Mouse (Mus musculus) hindbrain, embryonic 16.5 days (tissue): ENCODE data around the gene Lta. TPM values are rescaled to one million over a fixed set of nuclear protein-coding genes. Genes with fewer than 3 reads are reported as not detected.

Experiments
- ATAC-seq: fragments of 200-750 bp; cut with Nextera tagmentation; 2 replicates; pipeline ENCODE4 v1.8.0; 2017; ENCODE audit warnings: moderate TSS enrichment, moderate library complexity
- H3K27ac ChIP-seq: fragments of 300-500 bp; sonication (generic); 2 replicates; pipeline ENCODE4 v1.5.1; 2014; ENCODE audit warnings: low read depth, mild to moderate bottlenecking, control low read depth, low read length, moderate library complexity
- H3K27me3 ChIP-seq: fragments of 300-500 bp; sonication (generic); replicated peaks from 2 replicates; pipeline ENCODE4 v1.6.1; 2014; ENCODE audit warnings: low read length; ENCODE audit not compliant: control insufficient read depth, insufficient read depth
- H3K36me3 ChIP-seq: fragments of 300-500 bp; sonication (generic); 2 replicates; pipeline ENCODE4 v1.6.1; 2014; ENCODE audit warnings: mild to moderate bottlenecking, low read length, moderate library complexity, mixed read lengths; ENCODE audit not compliant: control insufficient read depth, insufficient read depth
- H3K4me1 ChIP-seq: fragments of 300-500 bp; sonication (generic); 2 replicates; pipeline ENCODE4 v1.6.1; 2014; ENCODE audit warnings: low read depth, low read length; ENCODE audit not compliant: control insufficient read depth, insufficient read depth
- H3K4me2 ChIP-seq: fragments of 300-500 bp; sonication (generic); 2 replicates; pipeline ENCODE4 v1.6.1; 2014; ENCODE audit warnings: mild to moderate bottlenecking, low read length, control low read depth, moderate library complexity
- H3K4me3 ChIP-seq: fragments of 300-500 bp; sonication (generic); 2 replicates; pipeline ENCODE4 v1.5.1; 2014; ENCODE audit warnings: mild to moderate bottlenecking, low read length, control low read depth, moderate library complexity
- H3K9ac ChIP-seq: fragments of 300-500 bp; sonication (generic); 2 replicates; pipeline ENCODE4 v1.6.1; 2014; ENCODE audit warnings: low read depth, mild to moderate bottlenecking, control low read depth, low read length, moderate library complexity
- H3K9me3 ChIP-seq: fragments of 300-500 bp; sonication (generic); 2 replicates; pipeline ENCODE4 v1.6.1; 2014; ENCODE audit warnings: mild to moderate bottlenecking, low read length, moderate library complexity; ENCODE audit not compliant: control insufficient read depth
- WGBS: fragments of 180-500 bp; shearing (Covaris S2); extraction: QIAGEN DNeasy Blood & Tissue Kit; methylation state at CpG from one replicate; pipeline ENCODE4 v1.1.7; 2014; 5-methylcytosine and 5-hydroxymethylcytosine counted together
- polyA plus RNA-seq: library from polyadenylated mRNA; unstranded; fragments of >200 nt; fragmentation: Nextera tagmentation; extraction: Ambion mirVana; gene quantifications from 2 replicates; pipeline ENCODE4 v1.2.1, GENCODE M21; 2015

The Lta gene
- polyA plus RNA-seq, 1 experiment from 2014 or later: 0.80 TPM

DNA sequence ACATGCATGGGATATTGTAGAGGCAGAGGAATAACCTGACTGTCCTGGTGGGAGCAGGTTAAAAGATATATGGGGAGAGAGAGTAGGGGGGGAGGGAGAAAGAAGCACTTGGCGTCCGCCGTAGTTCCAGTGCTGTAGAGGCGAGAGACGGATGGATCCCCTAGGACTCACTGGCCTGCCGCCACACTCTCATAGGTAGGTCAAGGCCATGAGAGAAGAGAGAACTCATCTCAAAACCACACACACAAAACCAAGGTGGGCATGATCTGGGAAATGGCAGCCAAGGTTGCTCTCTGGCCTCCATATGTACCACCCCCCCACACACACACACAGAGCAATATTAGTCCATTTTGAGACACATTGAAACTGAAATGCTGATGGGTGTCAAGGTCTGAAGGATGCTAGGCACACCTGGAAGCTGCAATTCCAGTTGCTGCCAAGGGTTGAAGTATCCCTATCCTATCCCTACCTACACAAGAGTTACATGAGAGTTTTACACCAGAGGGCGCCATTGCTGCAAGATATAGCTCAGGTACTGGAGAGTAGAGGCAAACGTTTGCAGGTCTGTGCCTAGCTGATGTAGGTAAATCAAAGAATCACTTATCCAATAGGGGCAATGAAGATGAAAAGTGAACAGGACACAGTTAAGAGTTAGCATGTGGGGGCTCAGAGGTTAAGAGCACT, 38.7 kb downstream of the Lta start:
- no peak for ATAC-seq
- no peaks in the 10 kb centered on the region for H3K27me3 ChIP-seq
- H3K4me1 ChIP-seq: peaks cover 27% of the 10 kb centered on the region
- H3K9ac ChIP-seq: peak overlapping the region; percentile 3; the same call in 1 of the 2 replicates
- peak overlapping the region; percentile 6; the same call in 1 of the 2 replicates for H3K27ac ChIP-seq
- 61% methylated on average over 8 of the region's 8 CpGs for WGBS
- peaks cover 3% of the 10 kb centered on the region for H3K36me3 ChIP-seq
- peak overlapping the region; percentile 65 for H3K4me2 ChIP-seq
- H3K9me3 ChIP-seq: no peaks in the 10 kb centered on the region
- H3K4me3 ChIP-seq: peak overlapping the region; percentile 99; the same call in 1 of the 2 replicates

- H3K36me3 ChIP-seq: peaks cover 12% of the 10 kb centered on the region
- 21% methylated on average over 12 of the region's 12 CpGs for WGBS
- no peak for ATAC-seq
Measured at GRCm38 (mm10) chr17:35165451-35166155, 39.5 kb downstream of the Lta start.

GRCm38 (mm10) chr17:35164568-35165450, 40.3 kb downstream of the Lta start, which contains the start of gene Prrc2a:
TSS of gene Prrc2a (minus strand) at chr17:35164897.
- Histone ChIP-seq H3K4me3 (peak within 1 kb of the TSS; percentile 99), H3K27ac (peak within 1 kb of the TSS; percentile 98), H3K9me3 (no peaks in the 10 kb centered on the region), H3K9ac (peak within 1 kb of the TSS; percentile 100), H3K4me1 (peaks cover 27% of the 10 kb centered on the region), H3K4me2 (peak within 1 kb of the TSS; percentile 99), H3K36me3 (peaks cover 20% of the 10 kb centered on the region), H3K27me3 (no peaks in the 10 kb centered on the region)
- WGBS: under 1% methylated on average over 67 of the region's 89 CpGs
- ATAC-seq: peak; percentile 95

More at GRCm38 (mm10) chr17:35165451-35166155, 39.5 kb downstream of the Lta start:
- Histone ChIP-seq H3K4me1 (peaks cover 27% of the 10 kb centered on the region), H3K27me3 (no peaks in the 10 kb centered on the region), H3K27ac (peak overlapping the region; percentile 98), H3K9ac (peak overlapping the region; percentile 65), H3K4me3 (peak overlapping the region; percentile 99), H3K9me3 (no peaks in the 10 kb centered on the region), H3K4me2 (peak overlapping the region; percentile 65)

- Histone ChIP-seq H3K4me2 (peak overlapping the region; percentile 99), H3K9me3 (no peaks in the 10 kb centered on the region), H3K4me1 (peaks cover 27% of the 10 kb centered on the region), H3K9ac (peak overlapping the region; percentile 100), H3K4me3 (peak overlapping the region; percentile 99), H3K27me3 (no peaks in the 10 kb centered on the region), H3K27ac (peak overlapping the region; percentile 98), H3K36me3 (peaks cover 26% of the 10 kb centered on the region)
- no peak for ATAC-seq
- WGBS: 0% methylated on average over 27 of the region's 28 CpGs
Measured at GRCm38 (mm10) chr17:35164218-35164567, 41.0 kb downstream of the Lta start.

GRCm38 (mm10) chr17:35163326-35164081, 41.6 kb downstream of the Lta start:
- H3K36me3 ChIP-seq: peaks cover 33% of the 10 kb centered on the region
- ATAC-seq: no peak
- WGBS: 9% methylated on average over 8 of the region's 8 CpGs

GRCm38 (mm10) chr17:35162730-35163129, 42.4 kb downstream of the Lta start:
- Histone ChIP-seq H3K4me2 (peak overlapping the region; percentile 99), H3K9ac (peak overlapping the region; percentile 100), H3K27ac (0 out of 2 replicates have a peak overlapping the region, but pooled peaks have one; percentile 17), H3K27me3 (no peaks in the 10 kb centered on the region), H3K9me3 (no peaks in the 10 kb centered on the region), H3K4me1 (peaks cover 27% of the 10 kb centered on the region), H3K4me3 (peak overlapping the region; percentile 99), H3K36me3 (peaks cover 41% of the 10 kb centered on the region)
- 35% methylated on average over 12 of the region's 12 CpGs for WGBS
- ATAC-seq: no peak

More at GRCm38 (mm10) chr17:35163326-35164081, 41.6 kb downstream of the Lta start:
- no peaks in the 10 kb centered on the region for H3K27me3 ChIP-seq
- peak overlapping the region; percentile 100 for H3K9ac ChIP-seq
- peaks cover 27% of the 10 kb centered on the region for H3K4me1 ChIP-seq
- H3K9me3 ChIP-seq: no peaks in the 10 kb centered on the region
- H3K4me2 ChIP-seq: peak overlapping the region; percentile 99
- H3K4me3 ChIP-seq: peak overlapping the region; percentile 99
- peak overlapping the region; percentile 98 for H3K27ac ChIP-seq

DNA sequence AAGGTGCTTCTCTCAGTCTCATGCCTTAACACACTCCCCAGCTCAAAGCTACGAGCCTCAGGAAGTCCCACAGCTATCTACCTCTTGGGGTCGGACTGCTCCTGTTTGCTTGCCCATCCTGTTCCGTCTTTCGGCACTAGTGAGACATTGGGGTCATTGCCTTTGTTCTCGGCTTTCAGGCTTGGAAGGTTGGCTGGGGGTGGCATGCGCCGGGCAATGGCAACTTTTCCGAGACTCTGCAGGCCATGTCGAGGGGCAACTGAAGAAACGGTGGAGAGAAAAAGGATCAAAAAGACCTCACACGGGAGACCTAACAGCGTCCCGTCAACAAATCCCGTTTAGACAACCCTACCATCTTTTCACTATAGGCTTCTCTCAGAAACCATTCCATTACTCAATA, 43.0 kb downstream of the Lta start:
- Histone ChIP-seq H3K4me1 (peaks cover 27% of the 10 kb centered on the region), H3K27ac (no peak overlapping the region), H3K9me3 (no peaks in the 10 kb centered on the region), H3K4me2 (peak overlapping the region; percentile 99), H3K27me3 (no peaks in the 10 kb centered on the region), H3K9ac (peak overlapping the region; percentile 41), H3K36me3 (peaks cover 47% of the 10 kb centered on the region), H3K4me3 (no peak overlapping the region)
- no peak for ATAC-seq
- 74% methylated on average over 14 of the region's 14 CpGs for WGBS

DNA sequence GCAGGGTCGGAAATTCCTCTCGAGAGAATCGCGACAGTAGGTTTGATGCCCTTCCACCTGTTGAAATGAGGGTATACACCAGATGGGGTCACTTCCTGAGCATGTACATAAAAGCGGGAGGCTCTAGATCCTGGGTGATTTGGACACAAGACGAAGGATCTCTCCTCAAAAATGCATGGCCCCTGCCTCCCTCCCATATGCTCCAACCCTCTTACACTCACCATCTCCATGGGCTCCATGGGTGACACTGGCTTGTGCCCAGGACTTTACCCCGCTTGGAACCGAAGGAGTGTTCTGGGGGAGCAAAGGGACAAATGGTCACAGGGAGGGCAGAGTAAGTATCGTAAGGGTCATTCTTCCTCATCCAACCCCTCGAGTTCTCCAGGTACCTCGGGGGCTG, 43.7 kb downstream of the Lta start:
- Histone ChIP-seq H3K9me3 (no peaks in the 10 kb centered on the region), H3K4me1 (peaks cover 26% of the 10 kb centered on the region), H3K4me2 (no peak overlapping the region), H3K27ac (no peak overlapping the region), H3K27me3 (no peaks in the 10 kb centered on the region), H3K36me3 (peaks cover 54% of the 10 kb centered on the region), H3K4me3 (no peak overlapping the region), H3K9ac (no peak overlapping the region)
- 76% methylated on average over 11 of the region's 11 CpGs for WGBS
- no peak for ATAC-seq
